Mouse (Mus musculus): ENCODE results near the gene Cyp2j5. TPM values are rescaled to one million over a fixed set of nuclear protein-coding genes. Genes with fewer than 3 reads are reported as not detected.

The Cyp2j5 gene
- polyA plus RNA-seq, 1 experiment from 2014 or later, result not detected

Other genes starting within 250 kb of the Cyp2j5 start
- 0.22 TPM in 1 of 2 replicates, not detected in the other for gene Cyp2j8, start 156.8 kb downstream of the Cyp2j5 start, polyA plus RNA-seq (2014; fragmentation: Nextera tagmentation; extraction: Ambion mirVana)
- gene Cyp2j6, start 110.5 kb downstream of the Cyp2j5 start, polyA plus RNA-seq (2014; fragmentation: Nextera tagmentation; extraction: Ambion mirVana), result 11.8 and 12.7 TPM in 2 replicates
- gene Cyp2j9, start 72.6 kb downstream of the Cyp2j5 start, polyA plus RNA-seq (2014; fragmentation: Nextera tagmentation; extraction: Ambion mirVana), result 6.3 and 6.4 TPM in 2 replicates
- gene Gm12695, start 121.0 kb upstream of the Cyp2j5 start, polyA plus RNA-seq (2014; fragmentation: Nextera tagmentation; extraction: Ambion mirVana), result not detected in 2 replicates